Mouse (Mus musculus): ENCODE measurements at regions not wholly inside any gene's neighbourhood (a gene's known extent, or its start where the extent isn't known, plus 50 kb on each side); places are given as distances from the start of the nearest gene placed in this dataset.

DNA sequence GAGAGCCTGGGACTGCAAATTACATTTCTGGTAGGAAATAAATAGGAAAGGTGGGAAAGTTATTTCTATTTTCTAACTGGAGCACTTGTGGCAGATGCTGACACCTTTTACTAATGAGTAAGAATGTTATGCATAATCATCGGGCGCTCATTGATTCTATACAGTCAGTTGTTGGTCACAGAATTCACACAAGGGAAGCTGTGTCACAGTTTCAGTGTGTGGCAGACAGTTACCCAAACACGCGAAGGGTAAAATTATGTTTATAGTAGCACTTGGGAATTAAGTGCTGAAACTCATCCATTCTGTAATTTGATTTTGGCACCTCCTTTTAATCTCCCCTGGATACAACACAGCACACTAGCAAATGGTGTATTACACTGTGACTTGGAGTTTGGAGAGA, 1376.8 kb downstream of the Sis start:
- DNase-seq (ENCODE audit: low read depth): no peak

- peak; percentile 58 for DNase-seq (ENCODE audit: low read depth)
These were observed 1403.7 kb downstream of the Sis start for GRCm38 (mm10) chr3:71563820-71564418.

- no peak for DNase-seq (ENCODE audit: low read depth)
These were observed 1404.8 kb downstream of the Sis start for GRCm38 (mm10) chr3:71562901-71563300.

- DNase-seq (ENCODE audit: low read depth): no peak
These were observed 1421.8 kb downstream of the Sis start for GRCm38 (mm10) chr3:71545821-71546220.

- no peak for DNase-seq (ENCODE audit: low read depth)
These were observed 1454.8 kb downstream of the Sis start for GRCm38 (mm10) chr3:71512860-71513259.
